Mouse (Mus musculus) erythroid progenitor cell, adult 5-6 weeks (primary cell): ENCODE data around the gene B3galnt1. TPM values are rescaled to one million over a fixed set of nuclear protein-coding genes. Genes with fewer than 3 reads are reported as not detected.
"Not testable (repeated sequence)": the region's sequence is repeated elsewhere in the genome, so short reads cannot be mapped to it uniquely, and the experiment has no call there.

Experiments
- ATAC-seq: replicated peaks from 2 replicates; pipeline ENCODE4 v1.8.0; 2016; ENCODE audit warnings: moderate number of reproducible peaks, mild to moderate bottlenecking, moderate TSS enrichment, inconsistent platforms; ENCODE audit not compliant: poor library complexity, low FRiP score, severe bottlenecking
- total RNA-seq, 2 experiments: library from RNA; stranded (forward) in 1 of 2; stranded (reverse) in 1 of 2; fragments of 150-400 nt in 1 of 2; fragments of 186-747, 209-891 nt in 1 of 2; gene quantifications; 2 replicates each; pipeline versions ENCODE4 v1.2.3 to v1.2.4; 2015 to 2017; ENCODE audit warnings: low replicate concordance in 2 of 2

B3galnt1 gene
- total RNA-seq, 2 experiments from 2014 or later = 0.15 TPM; not detected in 1

GRCm38 (mm10) chr3:69575577-69575976 lies 23.2 kb downstream of the B3galnt1 start:
- no peak for ATAC-seq

- ATAC-seq = no peak
These were observed 26.2 kb downstream of the B3galnt1 start for GRCm38 (mm10) chr3:69572561-69572960.

- not testable (repeated sequence) for ATAC-seq
These were observed 33.2 kb downstream of the B3galnt1 start for GRCm38 (mm10) chr3:69565586-69565985.

GRCm38 (mm10) chr3:69563406-69563805 lies 35.4 kb downstream of the B3galnt1 start:
- ATAC-seq = no peak

- no peak for ATAC-seq
These were observed 37.1 kb downstream of the B3galnt1 start for GRCm38 (mm10) chr3:69561686-69562085.

GRCm38 (mm10) chr3:69559975-69560330 lies 38.8 kb downstream of the B3galnt1 start:
- no peak for ATAC-seq

- no peak for ATAC-seq
These were observed 39.3 kb downstream of the B3galnt1 start for GRCm38 (mm10) chr3:69559316-69559974.

GRCm38 (mm10) chr3:69556092-69556778 lies 42.5 kb downstream of the B3galnt1 start:
- no peak for ATAC-seq

- ATAC-seq = no peak
These were observed 43.2 kb downstream of the B3galnt1 start for GRCm38 (mm10) chr3:69555511-69555910.

GRCm38 (mm10) chr3:69549602-69550001 lies 49.2 kb downstream of the B3galnt1 start:
- no peak for ATAC-seq

GRCm38 (mm10) chr3:69548704-69549455 lies 49.9 kb downstream of the B3galnt1 start:
- no peak for ATAC-seq

- ATAC-seq = no peak
These were observed 53.7 kb downstream of the B3galnt1 start for GRCm38 (mm10) chr3:69545017-69545416.

GRCm38 (mm10) chr3:69543730-69544129 lies 55.0 kb downstream of the B3galnt1 start:
- ATAC-seq = no peak

GRCm38 (mm10) chr3:69542962-69543361 lies 55.8 kb downstream of the B3galnt1 start:
- no peak for ATAC-seq

GRCm38 (mm10) chr3:69535941-69536647 lies 62.7 kb downstream of the B3galnt1 start:
- ATAC-seq = no peak

GRCm38 (mm10) chr3:69535486-69535885 lies 63.3 kb downstream of the B3galnt1 start:
- no peak for ATAC-seq

- ATAC-seq = no peak
These were observed 66.1 kb downstream of the B3galnt1 start for GRCm38 (mm10) chr3:69532687-69533086.

- ATAC-seq = no peak
These were observed 67.2 kb downstream of the B3galnt1 start for GRCm38 (mm10) chr3:69531511-69531910.

- no peak for ATAC-seq
These were observed 69.2 kb downstream of the B3galnt1 start for GRCm38 (mm10) chr3:69529576-69529975.

GRCm38 (mm10) chr3:69527384-69527783 lies 71.4 kb downstream of the B3galnt1 start:
- ATAC-seq = no peak
